Mouse (Mus musculus) liver, adult (tissue): ENCODE results near the gene Tril.

Experiments
- GATA4 ChIP-seq: IDR thresholded peaks from 2 replicates; pipeline ENCODE4 v1.6.1; 2014; ENCODE audit warnings: mild to moderate bottlenecking, low read length; ENCODE audit not compliant: insufficient replicate concordance

The Tril gene

GRCm38 (mm10) chr6:53782880-53783539 is 37.6 kb downstream of the Tril start:
- no peak; the same call in 1 of the 2 replicates for TF ChIP-seq GATA4

GRCm38 (mm10) chr6:53782273-53782672 is 38.4 kb downstream of the Tril start:
- TF ChIP-seq GATA4 = no peak

- no peak for TF ChIP-seq GATA4
These were observed 39.5 kb downstream of the Tril start for GRCm38 (mm10) chr6:53781171-53781570.

DNA sequence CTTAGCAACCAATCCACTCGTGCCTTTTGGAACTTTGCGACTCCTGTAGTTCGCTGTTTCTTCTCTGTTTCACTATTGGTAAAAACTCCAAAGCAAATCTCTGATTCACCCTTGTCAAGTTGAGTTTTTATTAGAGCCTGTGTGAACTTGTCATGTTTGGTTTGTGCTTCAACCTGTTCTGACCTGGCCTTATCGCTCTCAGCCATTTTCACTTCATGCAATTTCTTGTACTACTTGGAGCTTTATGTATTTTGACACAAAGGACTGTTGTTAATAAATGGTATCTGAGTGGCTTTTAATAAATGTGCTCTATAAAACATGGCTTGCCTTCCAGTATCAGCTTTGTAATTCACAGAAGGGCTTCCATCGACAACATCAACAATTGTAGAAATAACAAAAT is 40.6 kb downstream of the Tril start:
- no peak for TF ChIP-seq GATA4

DNA sequence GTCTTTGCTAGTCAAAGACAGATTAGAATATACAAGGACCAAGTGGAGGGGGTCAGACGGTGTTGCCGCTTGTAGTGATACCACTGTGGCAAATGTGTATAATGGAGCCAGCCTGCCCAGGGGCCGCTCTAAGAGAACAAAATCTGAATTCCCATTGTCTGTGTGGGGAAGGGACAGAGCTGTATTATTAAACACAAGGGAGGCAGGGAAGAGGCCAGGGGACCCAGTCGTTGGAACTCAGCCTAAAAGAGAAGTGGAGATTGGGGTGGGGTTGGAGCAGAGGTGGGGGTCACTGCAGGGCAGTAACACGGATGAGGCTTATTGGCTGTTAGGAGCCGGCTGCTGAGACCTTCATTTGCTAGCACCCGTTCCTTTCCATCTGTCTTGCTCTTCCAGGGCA is 41.1 kb downstream of the Tril start:
- no peak for TF ChIP-seq GATA4

DNA sequence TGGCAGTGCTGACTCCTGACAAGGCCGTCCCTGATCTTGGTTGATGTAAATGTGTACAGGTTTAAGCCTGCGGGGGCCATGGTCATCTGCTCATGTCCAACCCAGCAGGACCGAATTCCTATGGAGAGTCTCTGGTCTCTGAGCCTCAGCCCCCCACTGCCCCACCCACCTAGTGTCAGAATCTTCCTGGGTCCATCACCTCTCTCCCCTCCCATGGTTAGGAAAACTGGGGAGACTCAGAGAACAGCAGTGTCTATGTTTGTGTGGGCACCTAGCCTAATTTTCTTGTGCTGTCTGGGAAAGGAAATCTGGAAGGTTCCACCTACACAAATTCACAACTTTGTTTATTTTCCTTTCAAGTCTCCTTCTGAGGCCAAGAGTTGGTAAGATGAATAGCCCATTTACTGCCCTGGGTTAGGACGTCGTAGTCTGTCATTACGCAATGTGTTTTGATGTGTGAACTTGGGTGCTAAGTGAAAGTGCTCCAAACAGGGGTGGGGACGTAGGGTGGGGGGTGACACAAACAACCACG is 42.1 kb downstream of the Tril start:
- no peak for TF ChIP-seq GATA4

DNA sequence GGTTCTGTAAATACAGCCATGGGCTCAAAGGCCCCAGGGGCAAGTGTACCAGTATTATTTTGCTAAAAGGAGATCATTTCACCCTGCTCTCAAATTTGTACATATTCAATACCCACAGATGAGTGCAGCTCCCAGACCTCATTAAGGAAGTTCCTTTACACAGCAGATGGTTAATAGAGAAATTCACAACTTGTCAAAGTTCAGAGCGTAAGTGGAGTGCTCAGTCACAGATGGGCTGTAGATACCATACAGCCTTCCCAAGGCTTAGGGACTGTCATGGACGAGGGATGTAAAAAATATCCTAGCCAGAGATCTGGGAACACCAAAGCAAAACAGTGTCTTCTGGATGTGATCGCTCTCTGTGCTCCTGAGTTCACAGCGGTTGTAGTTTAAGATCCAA is 52.4 kb downstream of the Tril start:
- no peak for TF ChIP-seq GATA4

GRCm38 (mm10) chr6:53766243-53766915 is 54.3 kb downstream of the Tril start:
- TF ChIP-seq GATA4 = no peak

- no peak for TF ChIP-seq GATA4
These were observed 54.9 kb downstream of the Tril start for GRCm38 (mm10) chr6:53765731-53766130.
